Mouse (Mus musculus) T-helper 1 cell (primary cell): ENCODE results near the gene Rasa4.

ENCODE experiments used
- in situ Hi-C: fragments of 300-600 bp; cut with MboI, MseI; formaldehyde crosslinking; loops from one replicate; pipeline ENCODE4 v1.15.1; 2025; ENCODE audit warnings: high pct_unique_total_duplicates

Gene Rasa4

GRCm38 (mm10) chr5:136083669-136084107 is at the start of gene Rasa4:
Gene Rasa4 (plus strand): TSS chr5:136083916.
- in situ Hi-C loops = no loop called here

GRCm38 (mm10) chr5:136034868-136035267 is 48.8 kb upstream of the Rasa4 start:
- in situ Hi-C loops = no loop called here

- in situ Hi-C loops = no loop called here
Observed at GRCm38 (mm10) chr5:136035285-136035684, 48.4 kb upstream of the Rasa4 start.

GRCm38 (mm10) chr5:136036667-136037066 is 47.0 kb upstream of the Rasa4 start:
- in situ Hi-C loops = no loop called here

- in situ Hi-C loops = no loop called here
Observed at GRCm38 (mm10) chr5:136038258-136039214, 45.2 kb upstream of the Rasa4 start, which contains the start of gene Upk3b. Gene Upk3b (plus strand): TSS chr5:136038496.

- in situ Hi-C loops = no loop called here
Observed at GRCm38 (mm10) chr5:136040210-136040609, 43.5 kb upstream of the Rasa4 start.

GRCm38 (mm10) chr5:136041260-136041659 is 42.5 kb upstream of the Rasa4 start:
- in situ Hi-C loops = no loop called here

- in situ Hi-C loops = no loop called here
Observed at GRCm38 (mm10) chr5:136041666-136042065, 42.0 kb upstream of the Rasa4 start.

- in situ Hi-C loops = loop anchor here (5.0 kb wide), 1 partner anchor 73 kb away; the partner anchor contains the start of gene Ssc4d
Observed at GRCm38 (mm10) chr5:136044865-136045264, 38.9 kb upstream of the Rasa4 start.

- in situ Hi-C loops = loop anchor here (5.0 kb wide), 1 partner anchor 73 kb away; the partner anchor contains the start of gene Ssc4d
Observed at GRCm38 (mm10) chr5:136045408-136045807, 38.3 kb upstream of the Rasa4 start.

- in situ Hi-C loops = loop anchor here (5.0 kb wide), 1 partner anchor 74 kb away; the partner anchor contains the start of gene Ssc4d
Observed at GRCm38 (mm10) chr5:136045987-136046386, 37.7 kb upstream of the Rasa4 start.

- in situ Hi-C loops = loop anchor here (5.0 kb wide), 1 partner anchor 76 kb away; the partner anchor contains the start of gene Ssc4d
Observed at GRCm38 (mm10) chr5:136048541-136048940, 35.2 kb upstream of the Rasa4 start.

- in situ Hi-C loops = loop anchor here (5.0 kb wide), 1 partner anchor 78 kb away; the partner anchor contains the start of gene Ssc4d
Observed at GRCm38 (mm10) chr5:136049926-136050325, 33.8 kb upstream of the Rasa4 start.

- in situ Hi-C loops = no loop called here
Observed at GRCm38 (mm10) chr5:136051231-136052085, 32.3 kb upstream of the Rasa4 start.

GRCm38 (mm10) chr5:136052861-136053655 is 30.7 kb upstream of the Rasa4 start:
- in situ Hi-C loops = no loop called here

- in situ Hi-C loops = no loop called here
Observed at GRCm38 (mm10) chr5:136054301-136055077, 29.2 kb upstream of the Rasa4 start, which contains the start of gene Upk3bl. Gene Upk3bl (plus strand): TSS chr5:136054492.

GRCm38 (mm10) chr5:136056062-136056461 is 27.7 kb upstream of the Rasa4 start:
- in situ Hi-C loops = no loop called here

GRCm38 (mm10) chr5:136057085-136057484 is 26.6 kb upstream of the Rasa4 start:
- in situ Hi-C loops = no loop called here

- in situ Hi-C loops = no loop called here
Observed at GRCm38 (mm10) chr5:136061567-136061966, 22.1 kb upstream of the Rasa4 start.

GRCm38 (mm10) chr5:136063920-136064319 is 19.8 kb upstream of the Rasa4 start:
- in situ Hi-C loops = no loop called here
